Mouse (Mus musculus) neural tube, embryonic 10.5 days (tissue): ENCODE results near the gene Pcbd2.

Experiments
- DNase-seq: peaks from one replicate; pipeline ENCODE4 v3.0.0-alpha.2; 2017; ENCODE audit warnings: low spot score; ENCODE audit errors: extremely low spot score

Pcbd2 gene

GRCm38 (mm10) chr13:55826008-55826671 lies 99.0 kb downstream of the Pcbd2 start:
- DNase-seq, result peak; percentile 75
